Mouse (Mus musculus): ENCODE results near the gene Twnk. TPM values are rescaled to one million over a fixed set of nuclear protein-coding genes. Genes with fewer than 3 reads are reported as not detected.

Twnk gene
- polyA plus RNA-seq, 2 experiments, result 4.3 to 8.0 TPM

DNA sequence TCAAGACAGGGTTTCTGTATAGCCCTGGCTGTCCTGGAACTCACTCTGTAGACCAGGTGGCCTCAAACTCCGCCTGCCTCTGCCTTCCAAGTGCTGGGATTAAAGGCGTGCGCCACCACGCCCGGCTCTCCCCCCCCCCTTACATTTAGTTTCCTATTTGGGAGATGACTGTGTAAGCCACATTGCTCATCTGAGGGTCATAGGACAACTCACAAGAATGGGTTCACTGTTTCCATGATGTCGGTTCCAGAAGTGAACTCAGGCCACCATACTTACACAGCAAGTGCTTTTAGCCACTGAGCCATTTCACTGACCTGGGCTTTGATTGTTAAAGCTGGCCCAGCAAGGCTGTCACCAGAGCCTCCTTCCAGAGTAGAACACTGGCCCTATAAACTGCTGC lies 28.3 kb upstream of the Twnk start:
- 85% methylated on average over 6 of the region's 6 CpGs for WGBS (ENCODE audit: insufficient replicate concordance)
- ATAC-seq (ENCODE audit: insufficient read depth) (no peak), DNase-seq (ENCODE audit: low read depth in 3 of 3, low spot score in 3 of 3) (no peak)
- Histone ChIP-seq H3K9ac (replicated peaks) (no peak overlapping the region), H3K9me3 (ENCODE audit: control insufficient read depth, low read length) (no peaks in the 10 kb centered on the region), H3K27ac (no peak overlapping the region), H3K27me3 (ENCODE audit: control insufficient read depth, insufficient read depth, low read length) (no peaks in the 10 kb centered on the region), H3K4me2 (ENCODE audit: low read depth) (no peak overlapping the region), H3K4me3 (ENCODE audit: insufficient read depth in 1 of 2, low read depth in 2 of 2, low read length in 2 of 2) (no peak overlapping the region), H3K4me1 (replicated peaks; ENCODE audit: control insufficient read depth in 2 of 2, insufficient read depth in 2 of 2, low read length in 1 of 2) (no peaks in the 10 kb centered on the region), H3K36me3 (replicated peaks; ENCODE audit: control insufficient read depth, insufficient read depth, low read depth) (peaks cover 72% of the 10 kb centered on the region)
- no peak for TF ChIP-seq CTCF (IDR thresholded peaks at IDR 0.05; ENCODE audit: low read depth)
- TF ChIP-seq EP300 (IDR thresholded peaks at IDR 0.05; ENCODE audit: low read depth), result no peak

- WGBS (ENCODE audit: insufficient replicate concordance), result 81% methylated on average over 2 of the region's 2 CpGs
- no peak overlapping the region for H3K4me3 ChIP-seq (ENCODE audit: insufficient read depth in 1 of 2, low read depth in 2 of 2, low read length in 2 of 2)
- peaks cover 44% of the 10 kb centered on the region for H3K36me3 ChIP-seq (replicated peaks; ENCODE audit: control insufficient read depth, insufficient read depth, low read depth)
- H3K4me2 ChIP-seq (ENCODE audit: low read depth), result no peak overlapping the region
- TF ChIP-seq CTCF (IDR thresholded peaks at IDR 0.05; ENCODE audit: low read depth), result no peak
- no peak for TF ChIP-seq EP300 (IDR thresholded peaks at IDR 0.05; ENCODE audit: low read depth)
- ATAC-seq (ENCODE audit: insufficient read depth) (no peak), DNase-seq (ENCODE audit: low read depth in 3 of 3, low spot score in 3 of 3) (no peak)
- H3K9ac ChIP-seq (replicated peaks), result no peak overlapping the region
- peaks cover 0 to 2% of the 10 kb centered on the region in 2 experiments; a peak in 1 of 4 replicates for H3K4me1 ChIP-seq (replicated peaks; ENCODE audit: control insufficient read depth in 2 of 2, insufficient read depth in 2 of 2, low read length in 1 of 2)
- no peak overlapping the region for H3K27ac ChIP-seq
- no peaks in the 10 kb centered on the region for H3K9me3 ChIP-seq (ENCODE audit: control insufficient read depth, low read length)
- H3K27me3 ChIP-seq (ENCODE audit: control insufficient read depth, insufficient read depth, low read length), result no peaks in the 10 kb centered on the region
These were observed 24.7 kb upstream of the Twnk start for GRCm38 (mm10) chr19:44980787-44981186.

DNA sequence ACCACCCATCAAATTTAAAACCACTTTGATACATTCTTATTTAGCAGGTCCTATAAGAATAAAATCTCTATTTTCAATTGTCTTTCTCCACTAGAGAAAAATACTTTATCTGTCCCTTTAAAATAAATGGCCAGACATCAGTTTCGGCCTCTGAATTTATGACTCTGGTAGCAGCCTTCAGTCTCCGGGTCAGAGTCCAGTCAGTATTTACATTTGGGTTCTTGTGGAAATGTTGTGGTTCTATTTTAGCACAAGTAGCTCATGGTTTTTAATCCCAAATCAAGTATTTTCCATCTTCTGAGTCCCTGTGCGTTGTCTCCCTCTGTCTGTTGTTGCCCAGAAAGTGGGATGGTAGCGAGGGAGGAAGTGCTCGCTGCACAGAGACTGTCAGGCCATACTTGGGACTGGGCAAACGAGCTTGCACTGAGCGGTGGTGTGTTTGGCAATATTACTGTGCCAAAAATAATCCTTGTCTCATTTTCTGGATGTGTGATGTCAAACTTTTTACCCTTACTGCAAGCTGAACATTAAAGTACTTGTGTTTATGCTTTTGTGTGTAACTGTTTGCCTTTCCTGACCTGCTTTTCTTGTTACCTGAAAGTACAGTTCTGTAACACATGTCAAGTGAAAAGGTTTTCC lies 22.9 kb upstream of the Twnk start:
- Histone ChIP-seq H3K27ac (no peak overlapping the region), H3K4me3 (ENCODE audit: insufficient read depth in 1 of 2, low read depth in 2 of 2, low read length in 2 of 2) (no peak overlapping the region)

DNA sequence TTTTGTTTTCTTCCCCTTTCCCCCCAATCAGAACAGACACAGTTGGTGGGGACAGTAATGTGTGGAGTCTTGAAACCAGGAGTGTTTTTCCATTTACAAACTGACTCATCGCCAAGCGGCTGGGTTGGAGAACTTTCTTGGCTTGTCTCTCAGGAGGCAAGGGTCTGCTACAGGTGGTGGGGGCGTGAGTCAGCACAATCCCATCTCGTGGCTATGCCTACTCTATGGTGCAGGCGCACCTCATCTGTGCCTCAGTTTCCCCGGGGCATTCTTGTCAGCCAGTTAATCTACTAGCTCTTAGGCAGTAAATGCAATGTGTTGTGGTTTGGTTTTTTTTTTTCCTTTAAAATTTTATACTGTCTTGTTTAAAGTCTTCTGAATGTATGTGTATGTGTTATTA lies 22.1 kb upstream of the Twnk start:
- no peak overlapping the region for H3K27ac ChIP-seq
- no peak overlapping the region for H3K9ac ChIP-seq (replicated peaks)
- 66% methylated on average over 6 of the region's 6 CpGs for WGBS (ENCODE audit: insufficient replicate concordance)
- no peak overlapping the region for H3K4me3 ChIP-seq (ENCODE audit: insufficient read depth in 1 of 2, low read depth in 2 of 2, low read length in 2 of 2)
- H3K9me3 ChIP-seq (ENCODE audit: control insufficient read depth, low read length), result no peaks in the 10 kb centered on the region
- DNase-seq (ENCODE audit: low read depth in 3 of 3, low spot score in 3 of 3) (no peak), ATAC-seq (ENCODE audit: insufficient read depth) (no peak)
- H3K27me3 ChIP-seq (ENCODE audit: control insufficient read depth, insufficient read depth, low read length), result peaks cover 1% of the 10 kb centered on the region; the same call in 1 of the 2 replicates
- peaks cover 0 to 4% of the 10 kb centered on the region in 2 experiments; a peak in 1 of 4 replicates for H3K4me1 ChIP-seq (replicated peaks; ENCODE audit: control insufficient read depth in 2 of 2, insufficient read depth in 2 of 2, low read length in 1 of 2)
- no peak overlapping the region for H3K4me2 ChIP-seq (ENCODE audit: low read depth)
- peaks cover 22% of the 10 kb centered on the region for H3K36me3 ChIP-seq (replicated peaks; ENCODE audit: control insufficient read depth, insufficient read depth, low read depth)
- no peak for TF ChIP-seq CTCF (IDR thresholded peaks at IDR 0.05; ENCODE audit: low read depth)
- no peak for TF ChIP-seq EP300 (IDR thresholded peaks at IDR 0.05; ENCODE audit: low read depth)

More for the DNA sequence above, 22.9 kb upstream of the Twnk start:
- no peaks in the 10 kb centered on the region for H3K27me3 ChIP-seq (ENCODE audit: control insufficient read depth, insufficient read depth, low read length)
- H3K9ac ChIP-seq (replicated peaks), result no peak overlapping the region
- 76% methylated on average over 7 of the region's 7 CpGs for WGBS (ENCODE audit: insufficient replicate concordance)
- no peak for ATAC-seq (ENCODE audit: insufficient read depth)
- H3K36me3 ChIP-seq (replicated peaks; ENCODE audit: control insufficient read depth, insufficient read depth, low read depth), result peaks cover 28% of the 10 kb centered on the region
- no peak for DNase-seq (ENCODE audit: low read depth in 3 of 3, low spot score in 3 of 3)
- no peak overlapping the region for H3K4me2 ChIP-seq (ENCODE audit: low read depth)
- peaks cover 0 to 3% of the 10 kb centered on the region in 2 experiments; a peak in 1 of 4 replicates for H3K4me1 ChIP-seq (replicated peaks; ENCODE audit: control insufficient read depth in 2 of 2, insufficient read depth in 2 of 2, low read length in 1 of 2)
- H3K9me3 ChIP-seq (ENCODE audit: control insufficient read depth, low read length), result no peaks in the 10 kb centered on the region
- no peak for TF ChIP-seq EP300 (IDR thresholded peaks at IDR 0.05; ENCODE audit: low read depth)
- TF ChIP-seq CTCF (IDR thresholded peaks at IDR 0.05; ENCODE audit: low read depth), result no peak

- 81% methylated on average over 4 of the region's 4 CpGs for WGBS (ENCODE audit: insufficient replicate concordance)
- no peak overlapping the region for H3K4me2 ChIP-seq (ENCODE audit: low read depth)
- H3K9ac ChIP-seq (replicated peaks), result no peak overlapping the region
- peaks cover 12% of the 10 kb centered on the region for H3K27me3 ChIP-seq (ENCODE audit: control insufficient read depth, insufficient read depth, low read length)
- no peaks in the 10 kb centered on the region for H3K9me3 ChIP-seq (ENCODE audit: control insufficient read depth, low read length)
- no peak overlapping the region for H3K27ac ChIP-seq
- TF ChIP-seq EP300 (IDR thresholded peaks at IDR 0.05; ENCODE audit: low read depth) (no peak), CTCF (IDR thresholded peaks at IDR 0.05; ENCODE audit: low read depth) (no peak)
- no peak overlapping the region for H3K4me3 ChIP-seq (ENCODE audit: insufficient read depth in 1 of 2, low read depth in 2 of 2, low read length in 2 of 2)
- ATAC-seq (ENCODE audit: insufficient read depth), result no peak
- peaks cover 17% of the 10 kb centered on the region for H3K36me3 ChIP-seq (replicated peaks; ENCODE audit: control insufficient read depth, insufficient read depth, low read depth)
- no peak for DNase-seq (ENCODE audit: low read depth in 3 of 3, low spot score in 3 of 3)
- peaks cover 0 to 6% of the 10 kb centered on the region in 2 experiments; a peak in 1 of 4 replicates for H3K4me1 ChIP-seq (replicated peaks; ENCODE audit: control insufficient read depth in 2 of 2, insufficient read depth in 2 of 2, low read length in 1 of 2)
These were observed 21.0 kb upstream of the Twnk start for GRCm38 (mm10) chr19:44984420-44984819.

Measured in liver, embryonic 14.5 days (tissue).